Mouse (Mus musculus) liver, embryonic 14.5 days (tissue): ENCODE data around the gene Atp2c2.

Experiments used
- CTCF ChIP-seq: IDR thresholded peaks from 2 replicates; pipeline ENCODE4 v1.5.1; 2016; ENCODE audit warnings: antibody characterized with exemption, low read depth, control low read depth
- EP300 ChIP-seq: IDR thresholded peaks from 2 replicates; pipeline ENCODE4 v1.6.1; 2016; ENCODE audit warnings: antibody characterized with exemption, low read depth

DNA sequence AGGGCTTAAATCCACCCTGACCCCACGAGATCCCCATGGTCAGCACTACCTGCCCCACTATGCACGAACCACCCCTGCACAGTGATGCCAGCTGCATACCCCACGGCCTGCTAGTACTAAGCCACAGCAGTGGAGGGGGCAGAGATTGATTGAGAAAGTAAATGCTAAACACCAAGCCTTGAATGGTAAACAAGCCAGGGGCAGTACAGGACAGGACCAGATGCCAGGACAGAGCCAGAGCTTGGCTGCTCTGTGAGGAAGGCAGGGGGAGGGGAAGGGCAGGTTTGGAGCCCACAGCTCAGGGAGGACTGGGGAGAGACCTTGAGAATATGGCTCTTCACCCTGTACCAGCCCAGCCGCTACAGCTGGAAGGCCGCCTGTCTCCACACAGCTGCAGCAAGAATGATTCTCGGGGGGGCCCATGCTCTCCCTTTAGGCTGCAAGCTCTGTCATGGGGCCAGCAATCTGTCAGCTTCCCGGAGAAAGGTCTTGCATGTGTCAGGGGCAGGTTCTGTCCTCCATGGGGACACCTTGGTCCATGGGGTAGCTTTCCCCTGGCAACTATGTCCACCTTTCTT lies 76.9 kb downstream of the Atp2c2 start:
- no peak for TF ChIP-seq EP300
- no peak for TF ChIP-seq CTCF
